Mouse (Mus musculus) forebrain, embryonic 16.5 days (tissue): Measurements from ENCODE around the gene Fads3. TPM values are rescaled to one million over a fixed set of nuclear protein-coding genes. Genes with fewer than 3 reads are reported as not detected.

ENCODE experiments used
- ATAC-seq: fragments of 200-750 bp; cut with Nextera tagmentation; 2 replicates; pipeline ENCODE4 v1.8.0; 2017; ENCODE audit warnings: mild to moderate bottlenecking, moderate library complexity
- H3K27ac ChIP-seq: fragments of 300-500 bp; sonication (generic); 2 replicates; pipeline ENCODE4 v1.5.1; 2014; ENCODE audit warnings: low read length, control low read depth
- H3K27me3 ChIP-seq: fragments of 300-500 bp; sonication (generic); replicated peaks from 2 replicates; pipeline ENCODE4 v1.6.1; 2014; ENCODE audit warnings: low read length; ENCODE audit not compliant: control insufficient read depth, insufficient read depth
- H3K36me3 ChIP-seq: fragments of 300-500 bp; sonication (generic); 2 replicates; pipeline ENCODE4 v1.6.1; 2014; ENCODE audit not compliant: control insufficient read depth, insufficient read depth
- H3K4me1 ChIP-seq: fragments of 300-500 bp; sonication (generic); replicated peaks from 2 replicates; pipeline ENCODE4 v1.6.1; 2014; ENCODE audit warnings: low read length; ENCODE audit not compliant: control insufficient read depth, insufficient read depth
- H3K4me2 ChIP-seq: fragments of 300-500 bp; sonication (generic); 2 replicates; pipeline ENCODE4 v1.6.1; 2014; ENCODE audit warnings: mild to moderate bottlenecking, low read length, control low read depth
- H3K4me3 ChIP-seq: fragments of 300-500 bp; sonication (generic); replicated peaks from 2 replicates; pipeline ENCODE4 v1.5.1; 2014; ENCODE audit warnings: mild to moderate bottlenecking, low read length, control low read depth
- H3K9ac ChIP-seq: fragments of 300-500 bp; sonication (generic); replicated peaks from 2 replicates; pipeline ENCODE4 v1.6.1; 2014; ENCODE audit warnings: low read depth, low read length, control low read depth
- H3K9me3 ChIP-seq: fragments of 300-500 bp; sonication (generic); 2 replicates; pipeline ENCODE4 v1.6.1; 2016; ENCODE audit warnings: low read length; ENCODE audit not compliant: control insufficient read depth
- WGBS: fragments of 180-500 bp; shearing (Covaris S2); extraction: QIAGEN DNeasy Blood & Tissue Kit; methylation state at CpG from one replicate; pipeline ENCODE4 v1.1.7; 2014; 5-methylcytosine and 5-hydroxymethylcytosine counted together
- polyA plus RNA-seq: library from polyadenylated mRNA; unstranded; fragments of >200 nt; fragmentation: Nextera tagmentation; extraction: Ambion mirVana; gene quantifications from 2 replicates; pipeline ENCODE4 v1.2.1, GENCODE M21; 2015

The Fads3 gene
- polyA plus RNA-seq, 1 experiment from 2014 or later = 20.9 TPM

DNA sequence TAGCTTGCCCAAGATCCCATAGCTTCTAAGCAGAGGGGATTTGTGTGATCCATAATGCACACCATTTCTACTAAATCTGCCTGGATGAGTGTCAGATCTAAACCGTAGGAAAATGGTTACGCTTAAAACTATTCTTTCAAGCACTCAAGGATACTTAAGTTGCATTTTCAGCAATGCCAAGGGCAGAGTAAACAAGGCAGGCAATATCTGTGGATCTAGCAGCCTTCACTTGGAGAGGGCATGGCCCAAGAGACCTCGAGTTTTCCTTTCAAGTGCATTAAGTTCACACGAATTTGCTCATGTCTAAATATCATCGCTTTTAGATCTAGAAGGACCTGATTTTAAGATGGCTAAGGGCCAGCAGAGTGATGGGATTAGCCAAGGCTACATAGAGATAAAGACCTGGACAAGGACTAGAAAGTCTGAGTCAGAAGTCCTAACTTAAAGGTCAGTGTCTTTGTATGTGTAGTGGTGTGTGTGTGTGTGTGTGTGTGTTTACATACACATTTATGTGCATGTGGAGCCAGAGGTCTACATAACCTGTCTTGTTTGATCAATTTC, 65.8 kb downstream of the Fads3 start:
- Histone ChIP-seq H3K27me3 (no peaks in the 10 kb centered on the region), H3K4me2 (no peak overlapping the region), H3K27ac (no peak overlapping the region), H3K36me3 (no peaks in the 10 kb centered on the region), H3K4me1 (peaks cover 7% of the 10 kb centered on the region), H3K4me3 (no peak overlapping the region), H3K9me3 (no peaks in the 10 kb centered on the region), H3K9ac (no peak overlapping the region)
- ATAC-seq = no peak
- WGBS = 85% methylated on average over 5 of the region's 5 CpGs

DNA sequence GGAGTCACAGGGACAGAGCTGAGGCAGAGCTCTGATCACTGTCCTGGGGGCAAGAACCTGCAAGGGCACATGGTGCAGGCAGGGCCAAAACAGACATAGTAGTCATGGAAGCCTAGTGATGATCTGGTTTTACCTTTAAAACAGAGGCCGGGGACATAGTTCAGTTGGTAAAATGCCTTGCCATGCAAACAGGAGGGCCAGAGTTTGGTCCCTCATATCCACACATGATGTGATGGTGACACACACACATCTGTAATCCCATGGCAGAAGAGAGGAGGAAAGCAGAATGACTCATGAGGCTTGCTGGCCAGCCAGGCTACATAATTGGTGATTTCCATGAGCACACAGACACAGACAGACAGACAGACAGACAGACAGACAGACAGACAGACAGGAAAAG, 66.8 kb downstream of the Fads3 start:
- Histone ChIP-seq H3K4me2 (no peak overlapping the region), H3K4me3 (no peak overlapping the region), H3K27me3 (no peaks in the 10 kb centered on the region), H3K27ac (no peak overlapping the region), H3K9me3 (no peaks in the 10 kb centered on the region), H3K36me3 (no peaks in the 10 kb centered on the region), H3K9ac (no peak overlapping the region), H3K4me1 (no peaks in the 10 kb centered on the region)
- 97% methylated on average over 1 of the region's 1 CpGs for WGBS
- no peak for ATAC-seq

DNA sequence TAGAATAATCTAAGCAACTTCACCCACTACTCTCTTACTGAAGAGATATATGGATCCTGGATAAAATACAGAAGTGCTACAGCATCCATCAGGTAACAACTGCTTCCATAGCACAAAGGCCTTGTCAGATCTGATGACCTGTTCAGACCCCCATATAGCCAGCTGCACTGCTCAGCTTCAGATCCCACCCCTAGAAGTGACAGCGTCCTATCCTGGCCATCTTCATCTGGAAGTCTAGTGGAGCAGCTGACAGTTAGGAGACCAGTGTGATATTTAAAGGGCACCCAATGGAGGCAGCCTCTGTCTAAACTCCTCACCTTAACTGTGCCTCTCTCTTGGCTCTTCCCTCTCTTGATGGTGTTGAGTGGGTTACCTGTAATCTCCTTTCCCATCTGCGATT, 67.3 kb downstream of the Fads3 start:
- H3K9ac ChIP-seq = no peak overlapping the region
- H3K4me3 ChIP-seq = no peak overlapping the region
- 86% methylated on average over 2 of the region's 2 CpGs for WGBS
- no peaks in the 10 kb centered on the region for H3K9me3 ChIP-seq
- H3K4me1 ChIP-seq = no peaks in the 10 kb centered on the region
- H3K4me2 ChIP-seq = no peak overlapping the region
- no peaks in the 10 kb centered on the region for H3K36me3 ChIP-seq
- ATAC-seq = no peak
- no peak overlapping the region for H3K27ac ChIP-seq
- no peaks in the 10 kb centered on the region for H3K27me3 ChIP-seq

Other genes with a start within 250 kb of the Fads3 start
- gene Scgb2a2, start 194.0 kb upstream of the Fads3 start, polyA plus RNA-seq = not detected in 2 replicates
- gene Incenp, start 142.0 kb upstream of the Fads3 start, polyA plus RNA-seq = 43.0 and 48.6 TPM in 2 replicates
- 1,497 and 1,681 TPM in 2 replicates for gene Fth1, start 61.0 kb upstream of the Fads3 start, polyA plus RNA-seq
- gene Best1, start 39.9 kb upstream of the Fads3 start, polyA plus RNA-seq = 1.2 and 1.5 TPM in 2 replicates
- gene Rab3il1, start 39.9 kb upstream of the Fads3 start, polyA plus RNA-seq = 18.0 and 18.4 TPM in 2 replicates
- gene Fads2, start 60.2 kb downstream of the Fads3 start, polyA plus RNA-seq = 171 and 173 TPM in 2 replicates
- gene Fads1, start 141.3 kb downstream of the Fads3 start, polyA plus RNA-seq = 171 and 179 TPM in 2 replicates
- gene Tmem258, start 162.4 kb downstream of the Fads3 start, polyA plus RNA-seq = 324 and 352 TPM in 2 replicates
- gene Fen1, start 162.6 kb downstream of the Fads3 start, polyA plus RNA-seq = 47.4 and 48.9 TPM in 2 replicates
- gene Myrf, start 199.2 kb downstream of the Fads3 start, polyA plus RNA-seq = 0.29 and 0.30 TPM in 2 replicates